Mouse (Mus musculus): ENCODE data around the gene 2010315B03Rik. TPM values are rescaled to one million over a fixed set of nuclear protein-coding genes. Genes with fewer than 3 reads are reported as not detected.

The 2010315B03Rik gene
- polyA plus RNA-seq (2017; shearing (Covaris generic)), result 8.8 TPM

DNA sequence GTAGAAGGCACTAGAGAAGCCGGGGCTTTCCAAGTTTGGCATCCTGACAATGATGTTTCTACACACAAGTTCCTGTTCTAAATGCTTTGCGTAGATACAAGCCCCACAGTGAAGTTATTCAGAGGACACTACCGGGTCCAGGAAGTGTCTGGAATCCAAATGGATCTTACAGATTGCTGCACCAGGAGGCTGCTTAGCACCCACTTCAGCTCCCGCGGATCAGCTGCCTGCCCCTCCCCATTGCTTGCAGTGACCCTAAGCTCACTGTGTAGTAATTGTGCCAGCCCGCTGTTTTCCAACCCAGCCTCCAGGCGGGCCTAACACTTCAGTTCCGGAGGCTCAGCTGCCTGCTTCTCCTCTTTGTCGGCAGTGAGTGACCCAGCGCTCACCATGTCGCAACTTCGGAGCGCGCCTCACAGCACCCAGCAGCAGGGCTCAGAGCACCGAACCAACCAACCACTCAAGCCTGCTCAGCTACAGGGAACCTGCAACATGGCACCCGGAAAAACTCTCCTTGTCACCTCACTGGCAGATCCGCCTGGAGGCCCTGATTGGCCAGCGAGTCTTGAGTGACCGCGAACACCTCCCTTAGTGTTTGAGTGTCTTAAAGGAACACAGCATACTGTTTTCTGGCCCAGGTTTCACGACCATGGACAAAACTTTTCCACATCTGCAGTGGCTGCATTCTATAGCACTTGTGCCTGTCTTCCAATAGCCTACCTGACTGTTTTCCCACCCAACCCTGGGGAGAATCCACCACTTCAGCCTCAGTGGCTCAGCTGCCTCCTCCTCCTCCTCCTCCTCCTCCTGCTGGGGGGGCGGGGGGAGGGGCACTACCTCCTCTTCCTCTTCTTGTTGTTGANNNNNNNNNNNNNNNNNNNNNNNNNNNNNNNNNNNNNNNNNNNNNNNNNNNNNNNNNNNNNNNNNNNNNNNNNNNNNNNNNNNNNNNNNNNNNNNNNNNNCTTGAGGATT is at the start of gene 2010315B03Rik:
2010315B03Rik (minus strand) TSS at position 526 of the 972 bp plus-strand sequence.

Other genes starting within 250 kb of the 2010315B03Rik start
- gene Ccr2, start 210.7 kb downstream of the 2010315B03Rik start, polyA plus RNA-seq (2017; shearing (Covaris generic)), result 37.1 TPM
- 40.9 TPM for gene Ccr5, start 191.2 kb downstream of the 2010315B03Rik start, polyA plus RNA-seq (2017; shearing (Covaris generic))
- 84.9 TPM for gene Ppp2r3d, start 164.2 kb upstream of the 2010315B03Rik start, polyA plus RNA-seq (2017; shearing (Covaris generic))
- gene Gm21836, start 181.1 kb upstream of the 2010315B03Rik start, polyA plus RNA-seq (2017; shearing (Covaris generic)), result not detected

Measured in effector memory CD4-positive, alpha-beta T cell, adult 7 months (primary cell).